Mouse (Mus musculus) liver, embryonic 14.5 days (tissue): ENCODE results near the gene Vmn1r222. TPM values are rescaled to one million over a fixed set of nuclear protein-coding genes. Genes with fewer than 3 reads are reported as not detected.

Source experiments
- ATAC-seq: fragments of 200-750 bp; cut with Nextera tagmentation; 2 replicates; pipeline ENCODE4 v1.8.0; 2017; ENCODE audit warnings: moderate number of reproducible peaks, mild to moderate bottlenecking, moderate library complexity; ENCODE audit not compliant: insufficient read depth
- DNase-seq, 3 experiments: peaks; one replicate each; pipeline ENCODE4 v3.0.0-alpha.2; 2012 to 2013; ENCODE audit warnings: low read depth in 3 of 3, low spot score in 3 of 3
- H3K27ac ChIP-seq: fragments of 300-500 bp; sonication (generic); 2 replicates; pipeline ENCODE4 v1.5.1; 2014; ENCODE audit warnings: moderate library complexity, mild to moderate bottlenecking, control low read depth, inconsistent platforms
- H3K27me3 ChIP-seq: fragments of 300-500 bp; sonication (generic); 2 replicates; pipeline ENCODE4 v1.6.1; 2014; ENCODE audit warnings: mild to moderate bottlenecking, low read length, moderate library complexity; ENCODE audit not compliant: control insufficient read depth, insufficient read depth
- H3K36me3 ChIP-seq: fragments of 300-500 bp; sonication (generic); replicated peaks from 2 replicates; pipeline ENCODE4 v1.6.1; 2014; ENCODE audit warnings: low read depth; ENCODE audit not compliant: control insufficient read depth, insufficient read depth
- H3K4me1 ChIP-seq, 2 experiments: fragments of 200-500 bp in 1 of 2; fragments of 300-500 bp in 1 of 2; sonication (generic) in 1 of 2; replicated peaks; 2 replicates each; pipeline ENCODE4 v1.6.1; 2012 to 2014; ENCODE audit warnings: antibody characterized with exemption in 1 of 2, inconsistent platforms in 1 of 2, low read length in 1 of 2; ENCODE audit not compliant: control insufficient read depth in 2 of 2, insufficient read depth in 2 of 2
- H3K4me2 ChIP-seq: fragments of 300-500 bp; sonication (generic); 2 replicates; pipeline ENCODE4 v1.6.1; 2014; ENCODE audit warnings: low read depth, mild to moderate bottlenecking, control low read depth, moderate library complexity
- H3K4me3 ChIP-seq, 2 experiments: fragments of 200-500 bp in 1 of 2; fragments of 300-500 bp in 1 of 2; sonication (generic) in 1 of 2; 2 replicates each; pipeline ENCODE4 v1.5.1; 2012 to 2014; ENCODE audit warnings: low read depth in 2 of 2, low read length in 2 of 2, mild to moderate bottlenecking in 2 of 2, control low read depth in 1 of 2, inconsistent platforms in 1 of 2, moderate library complexity in 1 of 2; ENCODE audit not compliant: insufficient read depth in 1 of 2
- H3K9ac ChIP-seq: fragments of 300-500 bp; sonication (generic); replicated peaks from 2 replicates; pipeline ENCODE4 v1.6.1; 2014; ENCODE audit warnings: mild to moderate bottlenecking, control low read depth, moderate library complexity
- H3K9me3 ChIP-seq: fragments of 300-500 bp; sonication (generic); 2 replicates; pipeline ENCODE4 v1.6.1; 2016; ENCODE audit warnings: low read length, mixed read lengths; ENCODE audit not compliant: control insufficient read depth
- CTCF ChIP-seq: IDR thresholded peaks from 2 replicates; pipeline ENCODE4 v1.5.1; 2016; ENCODE audit warnings: antibody characterized with exemption, low read depth, control low read depth
- EP300 ChIP-seq: IDR thresholded peaks from 2 replicates; pipeline ENCODE4 v1.6.1; 2016; ENCODE audit warnings: antibody characterized with exemption, low read depth
- WGBS: fragments of 180-500 bp; shearing (Covaris S2); extraction: QIAGEN DNeasy Blood & Tissue Kit; methylation state at CpG from one replicate; pipeline ENCODE4 v1.1.7; 2014; ENCODE audit not compliant: insufficient replicate concordance; 5-methylcytosine and 5-hydroxymethylcytosine counted together
- polyA plus RNA-seq, 2 experiments: library from polyadenylated mRNA; depleted of rRNA in 1 of 2; stranded (reverse) in 1 of 2; unstranded in 1 of 2; fragments of >200 nt; fragmentation: Nextera tagmentation in 1 of 2; extraction: Ambion mirVana in 1 of 2; gene quantifications; 2 replicates each; pipeline versions ENCODE4 v1.2.1 to v1.2.3; 2012 to 2014

Vmn1r222 gene
- polyA plus RNA-seq, 2 experiments: not detected

GRCm38 (mm10) chr13:23187875-23188274 lies 47.9 kb downstream of the Vmn1r222 start, which contains the start of gene Vmn1r220:
TSS of gene Vmn1r220 (minus strand) at chr13:23187975.
- ATAC-seq: no peak
- TF ChIP-seq EP300 (no peak), CTCF (no peak)
- Histone ChIP-seq H3K4me3 (no peak within 1 kb of the TSS), H3K27ac (no peak within 1 kb of the TSS), H3K4me1 (no peaks in the 10 kb centered on the region), H3K27me3 (no peaks in the 10 kb centered on the region), H3K9me3 (no peaks in the 10 kb centered on the region), H3K9ac (no peak within 1 kb of the TSS), H3K36me3 (no peaks in the 10 kb centered on the region), H3K4me2 (no peak within 1 kb of the TSS)
- WGBS: 57% methylated on average over 2 of the region's 2 CpGs
- DNase-seq: no peak

Other genes starting within 250 kb of the Vmn1r222 start
- gene Vmn1r213, start 228.3 kb downstream of the Vmn1r222 start, polyA plus RNA-seq (2012; rRNA removed): not detected in 2 replicates
- not detected in 2 replicates for gene Vmn1r213, start 228.3 kb downstream of the Vmn1r222 start, polyA plus RNA-seq (2014; fragmentation: Nextera tagmentation; extraction: Ambion mirVana)
- gene Vmn1r214, start 205.5 kb downstream of the Vmn1r222 start, polyA plus RNA-seq (2012; rRNA removed): not detected in 2 replicates
- gene Vmn1r214, start 205.5 kb downstream of the Vmn1r222 start, polyA plus RNA-seq (2014; fragmentation: Nextera tagmentation; extraction: Ambion mirVana): not detected in 2 replicates
- gene Vmn1r215, start 167.9 kb downstream of the Vmn1r222 start, polyA plus RNA-seq (2012; rRNA removed): not detected in 2 replicates
- not detected in 2 replicates for gene Vmn1r215, start 167.9 kb downstream of the Vmn1r222 start, polyA plus RNA-seq (2014; fragmentation: Nextera tagmentation; extraction: Ambion mirVana)
- gene Vmn1r217, start 117.7 kb downstream of the Vmn1r222 start, polyA plus RNA-seq (2012; rRNA removed): not detected in 2 replicates
- not detected in 2 replicates for gene Vmn1r217, start 117.7 kb downstream of the Vmn1r222 start, polyA plus RNA-seq (2014; fragmentation: Nextera tagmentation; extraction: Ambion mirVana)
- gene Vmn1r218, start 102.8 kb downstream of the Vmn1r222 start, polyA plus RNA-seq (2012; rRNA removed): not detected in 2 replicates
- not detected in 2 replicates for gene Vmn1r218, start 102.8 kb downstream of the Vmn1r222 start, polyA plus RNA-seq (2014; fragmentation: Nextera tagmentation; extraction: Ambion mirVana)
- not detected in 2 replicates for gene Vmn1r219, start 76.6 kb downstream of the Vmn1r222 start, polyA plus RNA-seq (2012; rRNA removed)
- gene Vmn1r219, start 76.6 kb downstream of the Vmn1r222 start, polyA plus RNA-seq (2014; fragmentation: Nextera tagmentation; extraction: Ambion mirVana): not detected in 2 replicates
- gene Vmn1r220, start 48.0 kb downstream of the Vmn1r222 start, polyA plus RNA-seq (2012; rRNA removed): not detected in 2 replicates
- not detected in 2 replicates for gene Vmn1r220, start 48.0 kb downstream of the Vmn1r222 start, polyA plus RNA-seq (2014; fragmentation: Nextera tagmentation; extraction: Ambion mirVana)
- not detected in 2 replicates for gene Vmn1r221, start 21.8 kb downstream of the Vmn1r222 start, polyA plus RNA-seq (2012; rRNA removed)
- not detected in 2 replicates for gene Vmn1r221, start 21.8 kb downstream of the Vmn1r222 start, polyA plus RNA-seq (2014; fragmentation: Nextera tagmentation; extraction: Ambion mirVana)
- not detected in 2 replicates for gene Vmn1r223, start 11.2 kb upstream of the Vmn1r222 start, polyA plus RNA-seq (2012; rRNA removed)
- not detected in 2 replicates for gene Vmn1r223, start 11.2 kb upstream of the Vmn1r222 start, polyA plus RNA-seq (2014; fragmentation: Nextera tagmentation; extraction: Ambion mirVana)
- gene Zfp322a, start 133.3 kb upstream of the Vmn1r222 start, polyA plus RNA-seq (2012; rRNA removed): 3.0 and 5.4 TPM in 2 replicates
- gene Zfp322a, start 133.3 kb upstream of the Vmn1r222 start, polyA plus RNA-seq (2014; fragmentation: Nextera tagmentation; extraction: Ambion mirVana): 11.9 and 12.5 TPM in 2 replicates
- gene Abt1, start 187.9 kb upstream of the Vmn1r222 start, polyA plus RNA-seq (2012; rRNA removed): 2.4 and 4.0 TPM in 2 replicates
- 5.2 and 5.3 TPM in 2 replicates for gene Abt1, start 187.9 kb upstream of the Vmn1r222 start, polyA plus RNA-seq (2014; fragmentation: Nextera tagmentation; extraction: Ambion mirVana)
- 1.5 and 2.1 TPM in 2 replicates for gene Btn1a1, start 230.0 kb upstream of the Vmn1r222 start, polyA plus RNA-seq (2012; rRNA removed)
- 1.5 and 1.8 TPM in 2 replicates for gene Btn1a1, start 230.0 kb upstream of the Vmn1r222 start, polyA plus RNA-seq (2014; fragmentation: Nextera tagmentation; extraction: Ambion mirVana)